8 mouse cellular contexts compared by ENCODE assay signal in genomic region chr5:115907037-115908009, GRCm38 (mm10).
A peak's percentile ranks its signal among the peaks of the same experiment; 100 is the strongest.
DNase-seq lines count a peak whose midpoint lies in the region; ATAC-seq and TF ChIP-seq lines count a peak whose summit lies in the region.

No protein-coding gene starts in this region.

- no peak overlapping the region for H3K27ac ChIP-seq in ES-Bruce4 (ENCODE audit: insufficient read depth, low read length)
- no peak overlapping the region for H3K27ac ChIP-seq in forebrain, embryonic 11.5 days (ENCODE audit: low read depth, low read length)

- peak overlapping the region; percentile 59 for H3K4me2 ChIP-seq in forebrain, embryonic 11.5 days (ENCODE audit: low read depth, low read length, severe bottlenecking)

- ATAC-seq in forebrain, embryonic 11.5 days (replicated peaks; ENCODE audit: low FRiP score): peak; percentile 56
- peak; percentile 48 to 52; a peak in 2 of 4 replicates for ATAC-seq in hematopoietic stem cell, adult 5-6 weeks (replicated peaks in 1 of 2; ENCODE audit: insufficient read depth in 1 of 2, low FRiP score in 2 of 2, low TSS enrichment in 1 of 2, low read depth in 1 of 2, poor library complexity in 2 of 2, severe bottlenecking in 2 of 2)

- H3K36me3 ChIP-seq in ES-Bruce4 (ENCODE audit: control insufficient read depth, insufficient read depth, low read length, poor library complexity, severe bottlenecking): no peaks in the 10 kb centered on the region
- H3K36me3 ChIP-seq in forebrain, embryonic 11.5 days (ENCODE audit: control insufficient read depth, insufficient read depth, low read length): no peaks in the 10 kb centered on the region

- WGBS in forebrain, embryonic 11.5 days: 7% methylated on average over 38 of the region's 38 CpGs

- H3K27me3 ChIP-seq in ES-Bruce4 (ENCODE audit: control insufficient read depth, insufficient read depth, low read length, poor library complexity, severe bottlenecking): no peaks in the 10 kb centered on the region
- no peaks in the 10 kb centered on the region for H3K27me3 ChIP-seq in forebrain, embryonic 11.5 days (ENCODE audit: control insufficient read depth, insufficient read depth, low read length)

- no peaks in the 10 kb centered on the region for H3K4me1 ChIP-seq in ES-Bruce4 (ENCODE audit: control insufficient read depth, insufficient read depth, low read length)
- peaks cover 4% of the 10 kb centered on the region; the same call in 1 of the 2 replicates for H3K4me1 ChIP-seq in forebrain, embryonic 11.5 days (replicated peaks; ENCODE audit: control insufficient read depth, insufficient read depth, low read length)

- H3K4me3 ChIP-seq in ES-Bruce4 (ENCODE audit: low read depth, low read length): no peak overlapping the region; the same call in 1 of the 2 replicates
- H3K4me3 ChIP-seq in forebrain, embryonic 11.5 days (ENCODE audit: low read depth, low read length): peak overlapping the region; percentile 14; the same call in 1 of the 2 replicates

- TF ChIP-seq CTCF in ES-Bruce4 (IDR thresholded peaks at IDR 0.05; ENCODE audit: low read depth, low read length): peak; percentile 9
- TF ChIP-seq CTCF in brain, embryonic 14.5 days (IDR thresholded peaks at IDR 0.05; ENCODE audit: borderline replicate concordance, extremely low read depth, insufficient read depth, insufficient read length): peak; percentile 42; the same call in 1 of the 2 replicates

- no peak overlapping the region for H3K9ac ChIP-seq in ES-Bruce4 (ENCODE audit: low read depth, poor library complexity, severe bottlenecking)
- peak overlapping the region; percentile 17; the same call in 1 of the 2 replicates for H3K9ac ChIP-seq in forebrain, embryonic 11.5 days (ENCODE audit: low read length)

- TF ChIP-seq EP300 in ES-Bruce4 (IDR thresholded peaks at IDR 0.05; ENCODE audit: insufficient read depth, low read depth, low read length): no peak

- DNase-seq in brain, embryonic 14.5 days (ENCODE audit: low read depth): peak; percentile 68
- DNase-seq in forebrain, embryonic 11.5 days (ENCODE audit: low spot score): peak; percentile 66
- peak; percentile 63 to 79 for DNase-seq in left cerebral cortex, adult 18-20 months (ENCODE audit: low spot score in 2 of 2)
- DNase-seq in lung, postnatal 25 days (ENCODE audit: low spot score): peak; percentile 17
- peak; percentile 48 for DNase-seq in right cerebral cortex, postnatal 4 days
- DNase-seq in thymus, postnatal 0 days (ENCODE audit: low spot score): no peak

- TF ChIP-seq POLR2A in ES-Bruce4 (IDR thresholded peaks at IDR 0.05; ENCODE audit: insufficient read depth, low read length): no peak
- TF ChIP-seq POLR2A in brain, embryonic 14.5 days (IDR thresholded peaks at IDR 0.05; ENCODE audit: borderline replicate concordance, extremely low read depth, insufficient read depth, insufficient read length, poor library complexity, severe bottlenecking): no peak

- H3K9me3 ChIP-seq in ES-Bruce4 (replicated peaks; ENCODE audit: control insufficient read depth, insufficient read depth, low read length, poor library complexity, severe bottlenecking): peaks cover 1% of the 10 kb centered on the region; the same call in 1 of the 2 replicates
- no peaks in the 10 kb centered on the region for H3K9me3 ChIP-seq in forebrain, embryonic 11.5 days (ENCODE audit: control insufficient read depth, low read length)
